Mouse (Mus musculus) midbrain, embryonic 16.5 days (tissue): ENCODE data around the gene Gm36079. TPM values are rescaled to one million over a fixed set of nuclear protein-coding genes. Genes with fewer than 3 reads are reported as not detected.
"Not testable (repeated sequence)": the region's sequence is repeated elsewhere in the genome, so short reads cannot be mapped to it uniquely, and the experiment has no call there.

Source experiments
- ATAC-seq: fragments of 200-750 bp; cut with Nextera tagmentation; 2 replicates; pipeline ENCODE4 v1.8.0; 2017; ENCODE audit warnings: moderate TSS enrichment
- H3K27ac ChIP-seq: fragments of 300-500 bp; sonication (generic); 2 replicates; pipeline ENCODE4 v1.5.1; 2014; ENCODE audit warnings: mild to moderate bottlenecking, low read length, mixed read lengths
- H3K27me3 ChIP-seq: fragments of 300-500 bp; sonication (generic); 2 replicates; pipeline ENCODE4 v1.6.1; 2014; ENCODE audit warnings: low read depth, low read length, mixed read lengths; ENCODE audit not compliant: control insufficient read depth, insufficient read depth
- H3K36me3 ChIP-seq: fragments of 300-500 bp; sonication (generic); 2 replicates; pipeline ENCODE4 v1.6.1; 2014; ENCODE audit warnings: mild to moderate bottlenecking, low read length, moderate library complexity, mixed read lengths; ENCODE audit not compliant: control insufficient read depth, insufficient read depth
- H3K4me1 ChIP-seq: fragments of 300-500 bp; sonication (generic); 2 replicates; pipeline ENCODE4 v1.6.1; 2014; ENCODE audit warnings: mild to moderate bottlenecking, low read length, mixed read lengths; ENCODE audit not compliant: control insufficient read depth, insufficient read depth
- H3K4me2 ChIP-seq: fragments of 300-500 bp; sonication (generic); 2 replicates; pipeline ENCODE4 v1.6.1; 2014; ENCODE audit warnings: mild to moderate bottlenecking, low read length, mixed read lengths
- H3K4me3 ChIP-seq: fragments of 300-500 bp; sonication (generic); 2 replicates; pipeline ENCODE4 v1.5.1; 2014; ENCODE audit warnings: low read depth, mild to moderate bottlenecking, low read length, moderate library complexity, mixed read lengths
- H3K9ac ChIP-seq: fragments of 300-500 bp; sonication (generic); 2 replicates; pipeline ENCODE4 v1.6.1; 2014; ENCODE audit warnings: low read depth, low read length, mixed read lengths
- H3K9me3 ChIP-seq: fragments of 300-500 bp; sonication (generic); replicated peaks from 2 replicates; pipeline ENCODE4 v1.6.1; 2014; ENCODE audit warnings: mild to moderate bottlenecking, low read length, mixed read lengths; ENCODE audit not compliant: control insufficient read depth, poor library complexity, severe bottlenecking
- WGBS: fragments of 180-500 bp; shearing (Covaris S2); extraction: QIAGEN DNeasy Blood & Tissue Kit; methylation state at CpG from one replicate; pipeline ENCODE4 v1.1.7; 2014; 5-methylcytosine and 5-hydroxymethylcytosine counted together
- polyA plus RNA-seq: library from polyadenylated mRNA; unstranded; fragments of >200 nt; fragmentation: Nextera tagmentation; extraction: Ambion mirVana; gene quantifications from 2 replicates; pipeline ENCODE4 v1.2.1, GENCODE M21; 2015

The Gm36079 gene
- polyA plus RNA-seq, 1 experiment from 2014 or later, result not detected

- not testable (repeated sequence) for H3K4me3 ChIP-seq, H3K4me1 ChIP-seq, H3K9me3 ChIP-seq, ATAC-seq, H3K27me3 ChIP-seq, H3K36me3 ChIP-seq, H3K4me2 ChIP-seq, H3K27ac ChIP-seq, H3K9ac ChIP-seq
- no CpG with 5 or more reads among the region's 1 CpGs for WGBS
Measured at GRCm38 (mm10) chr13:120041145-120041544, 14.3 kb upstream of the Gm36079 start.

GRCm38 (mm10) chr13:120037881-120038280 lies 11.1 kb upstream of the Gm36079 start:
- H3K9ac ChIP-seq, H3K27ac ChIP-seq, ATAC-seq, H3K4me1 ChIP-seq, H3K9me3 ChIP-seq, H3K4me3 ChIP-seq, H3K27me3 ChIP-seq, H3K36me3 ChIP-seq, H3K4me2 ChIP-seq: not testable (repeated sequence)
- 10% methylated on average over 6 of the region's 6 CpGs for WGBS

GRCm38 (mm10) chr13:120036577-120037115 lies 9.8 kb upstream of the Gm36079 start:
- not testable (repeated sequence) for H3K9me3 ChIP-seq, H3K27me3 ChIP-seq, ATAC-seq, H3K9ac ChIP-seq, H3K27ac ChIP-seq, H3K4me2 ChIP-seq, H3K4me1 ChIP-seq, H3K4me3 ChIP-seq, H3K36me3 ChIP-seq
- WGBS, result under 1% methylated on average over 23 of the region's 25 CpGs

DNA sequence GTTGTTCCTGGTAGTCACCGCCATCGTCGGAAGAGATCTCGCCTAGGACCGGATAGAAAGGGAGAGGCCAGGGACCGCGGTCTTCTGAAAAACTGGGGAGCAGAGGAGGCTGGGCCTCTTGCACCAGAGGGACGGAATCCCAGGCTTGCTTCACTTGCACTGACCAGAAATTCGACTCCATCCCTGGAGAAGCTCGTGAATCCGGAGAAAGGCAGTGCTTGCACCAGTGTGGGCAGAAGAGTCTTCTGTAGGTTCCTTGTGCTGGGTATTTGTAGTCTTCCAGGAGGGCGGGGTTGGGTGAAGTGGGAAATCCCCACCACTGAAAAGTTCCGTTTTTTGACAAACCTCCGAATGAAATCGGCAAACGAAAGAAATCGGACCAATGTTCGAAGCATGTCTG lies 8.3 kb upstream of the Gm36079 start:
- not testable (repeated sequence) for H3K36me3 ChIP-seq, H3K27ac ChIP-seq, H3K9me3 ChIP-seq, H3K4me2 ChIP-seq, H3K4me1 ChIP-seq, H3K9ac ChIP-seq, H3K27me3 ChIP-seq, H3K4me3 ChIP-seq
- WGBS, result under 1% methylated on average over 8 of the region's 18 CpGs
- ATAC-seq, result 0 out of 2 replicates have a peak, but pooled peaks have one; percentile 32

DNA sequence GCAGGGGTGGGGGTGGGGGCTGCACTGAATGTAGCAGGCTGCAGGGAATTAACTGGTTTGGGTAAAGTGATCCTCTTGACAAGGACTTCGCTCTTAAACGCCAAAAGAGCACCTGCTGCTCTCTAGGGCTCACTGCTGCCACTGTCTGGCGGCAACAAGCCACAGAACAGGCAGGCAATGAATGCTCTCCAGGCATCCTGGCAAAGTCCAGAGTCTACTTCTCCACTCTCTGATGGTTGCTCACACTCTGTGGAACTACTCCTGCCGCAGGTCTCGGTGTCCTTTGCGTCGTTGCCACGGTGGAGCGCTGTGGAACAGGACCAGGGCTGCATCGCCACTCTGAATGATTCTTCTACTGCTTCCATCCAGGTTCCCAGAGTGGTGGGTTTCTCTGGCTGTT lies 7.8 kb upstream of the Gm36079 start:
- H3K27me3 ChIP-seq, H3K4me1 ChIP-seq, H3K4me3 ChIP-seq, H3K9me3 ChIP-seq, H3K36me3 ChIP-seq, H3K9ac ChIP-seq, H3K4me2 ChIP-seq, H3K27ac ChIP-seq: not testable (repeated sequence)
- WGBS, result 0% methylated on average over 3 of the region's 10 CpGs
- peak; percentile 58 for ATAC-seq

DNA sequence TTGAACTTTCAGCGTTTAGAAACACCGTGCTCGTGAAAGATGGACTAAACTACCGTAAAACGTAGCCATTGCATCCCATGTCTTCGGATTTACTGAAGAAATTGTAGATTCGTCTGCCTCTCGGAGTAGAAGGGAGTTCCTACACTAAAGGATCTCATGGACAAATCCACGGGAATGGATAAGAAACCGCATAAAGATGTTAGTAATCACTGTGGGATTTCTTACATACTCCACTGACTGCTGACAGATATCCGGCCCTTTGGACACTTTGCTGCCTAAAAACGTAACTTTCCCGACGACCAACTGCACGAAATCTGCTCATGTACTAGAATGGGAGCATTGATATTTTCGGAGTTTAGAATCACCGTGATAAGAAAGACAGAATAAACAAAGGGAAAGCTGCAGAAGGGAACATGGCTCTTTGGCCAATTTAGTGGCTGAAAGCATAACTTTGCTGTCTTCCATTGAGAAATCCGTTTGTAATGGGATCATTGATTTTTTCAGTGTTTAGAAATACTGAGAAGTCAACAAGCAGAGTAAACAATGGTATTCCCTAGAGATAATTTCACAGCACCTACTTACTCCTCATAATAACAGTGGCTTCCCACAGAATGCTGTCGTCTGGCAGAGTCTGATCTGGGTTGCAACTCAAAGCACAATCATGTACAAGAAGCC lies 6.8 kb upstream of the Gm36079 start:
- H3K4me2 ChIP-seq, H3K9ac ChIP-seq, H3K27ac ChIP-seq, H3K9me3 ChIP-seq, H3K27me3 ChIP-seq, H3K4me1 ChIP-seq, ATAC-seq, H3K36me3 ChIP-seq, H3K4me3 ChIP-seq: not testable (repeated sequence)
- whole genome bisulfite sequencing, result under 1% methylated on average over 16 of the region's 19 CpGs

- not testable (repeated sequence) for H3K27ac ChIP-seq, H3K27me3 ChIP-seq, ATAC-seq, H3K9ac ChIP-seq, H3K9me3 ChIP-seq, H3K4me1 ChIP-seq, H3K36me3 ChIP-seq, H3K4me2 ChIP-seq, H3K4me3 ChIP-seq
- WGBS, result under 1% methylated on average over 11 of the region's 16 CpGs
Measured at GRCm38 (mm10) chr13:120031676-120032075, 4.9 kb upstream of the Gm36079 start.

DNA sequence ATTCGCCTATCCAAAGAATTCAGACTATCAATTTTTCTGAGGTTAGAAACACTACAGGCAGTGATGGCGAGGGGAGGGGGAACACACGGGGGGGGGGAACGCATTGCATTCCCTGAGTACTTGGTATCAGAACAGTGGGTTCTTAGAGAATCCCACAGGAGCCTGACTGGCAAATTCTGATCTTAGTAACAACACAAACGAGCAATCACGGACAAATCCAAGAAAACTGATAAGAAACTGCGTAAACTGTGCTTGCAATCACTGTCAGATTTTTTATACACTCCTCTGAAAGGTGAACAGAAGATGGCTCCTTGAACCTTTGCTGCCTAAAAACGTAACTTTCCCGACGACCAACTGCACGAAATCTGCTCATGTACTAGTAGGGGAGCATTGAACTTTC lies 557 bp upstream of the Gm36079 start:
- H3K9me3 ChIP-seq, ATAC-seq: not testable (repeated sequence)
- 0% methylated on average over 10 of the region's 11 CpGs for WGBS

GRCm38 (mm10) chr13:120026373-120026772 lies 438 bp downstream of the Gm36079 start:
- not testable (repeated sequence) for H3K4me2 ChIP-seq, H3K36me3 ChIP-seq, H3K4me3 ChIP-seq, H3K27ac ChIP-seq, H3K9me3 ChIP-seq, H3K27me3 ChIP-seq, H3K9ac ChIP-seq, H3K4me1 ChIP-seq
- ATAC-seq, result peak; percentile 62; the same call in 1 of the 2 replicates
- 0% methylated on average over 3 of the region's 13 CpGs for WGBS

More for the DNA sequence above, 557 bp upstream of the Gm36079 start:
- H3K4me1 ChIP-seq, H3K27ac ChIP-seq, H3K4me3 ChIP-seq, H3K27me3 ChIP-seq, H3K4me2 ChIP-seq, H3K36me3 ChIP-seq, H3K9ac ChIP-seq: not testable (repeated sequence)
